Mouse (Mus musculus): ENCODE measurements at regions not wholly inside any gene's neighbourhood (a gene's known extent, or its start where the extent isn't known, plus 50 kb on each side); places are given as distances from the start of the nearest gene placed in this dataset.
"Not testable (repeated sequence)": the region's sequence is repeated elsewhere in the genome, so short reads cannot be mapped to it uniquely, and the experiment has no call there.

DNA sequence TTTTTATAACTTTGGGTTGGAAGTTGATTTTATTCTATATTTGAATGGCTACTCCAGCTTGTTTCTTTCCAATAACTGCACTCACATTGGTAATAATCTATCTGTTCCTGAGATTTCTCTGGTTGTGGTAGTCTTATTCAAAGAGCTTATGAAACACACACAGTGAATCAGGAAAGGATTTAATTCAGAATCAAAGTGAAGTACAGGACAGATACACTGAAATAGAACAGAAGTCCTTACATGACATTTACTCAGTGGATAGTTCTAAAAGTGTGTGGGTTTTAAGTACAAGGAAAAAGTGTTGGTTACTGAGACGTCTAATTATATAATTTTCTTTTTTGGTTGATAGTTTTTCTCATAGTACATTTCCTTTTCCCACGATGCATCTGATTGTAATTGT lies 859.7 kb downstream of the Rpia start:
- H3K27ac ChIP-seq (replicated peaks; ENCODE audit: low read depth, low read length), result no peak overlapping the region
- no peaks in the 10 kb centered on the region for H3K27me3 ChIP-seq (ENCODE audit: control insufficient read depth, insufficient read depth, low read length)
- 90% methylated on average over 2 of the region's 2 CpGs for WGBS
- no peak overlapping the region for H3K9ac ChIP-seq (replicated peaks; ENCODE audit: low read length)
- ATAC-seq (ENCODE audit: low FRiP score, low TSS enrichment), result no peak
- H3K4me2 ChIP-seq (ENCODE audit: low read length), result no peak overlapping the region
- H3K4me3 ChIP-seq (replicated peaks; ENCODE audit: low read depth, low read length), result no peak overlapping the region
- no peak for DNase-seq
- H3K4me1 ChIP-seq (ENCODE audit: control insufficient read depth, insufficient read depth, low read length), result no peaks in the 10 kb centered on the region
- H3K36me3 ChIP-seq (ENCODE audit: control insufficient read depth, insufficient read depth, low read length), result no peaks in the 10 kb centered on the region
- no peaks in the 10 kb centered on the region for H3K9me3 ChIP-seq (ENCODE audit: control insufficient read depth, low read length)

DNA sequence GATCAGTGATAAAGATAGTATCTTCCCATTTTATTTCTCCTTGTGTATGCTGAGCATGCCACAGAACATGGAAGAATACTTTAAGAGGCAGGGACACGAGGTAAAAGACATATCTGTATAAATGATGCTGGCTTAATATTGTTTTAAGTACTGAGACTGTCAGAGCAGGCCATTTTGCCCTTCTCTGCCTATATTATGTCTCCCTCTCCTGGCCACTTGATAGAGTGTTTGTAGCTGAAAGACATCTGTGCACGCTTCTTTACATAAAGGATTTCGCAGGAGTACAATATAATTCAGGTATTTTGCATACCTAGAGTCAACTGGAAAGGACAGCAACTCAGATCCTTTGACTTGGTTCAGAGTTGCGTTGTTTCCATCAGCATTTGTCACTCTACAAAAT lies 877.3 kb downstream of the Rpia start:
- H3K4me3 ChIP-seq (replicated peaks; ENCODE audit: low read depth, low read length), result no peak overlapping the region
- H3K27ac ChIP-seq (replicated peaks; ENCODE audit: low read depth, low read length), result no peak overlapping the region
- 0 out of 2 replicates have a peak, but pooled peaks cover 4% of the 10 kb centered on the region for H3K9me3 ChIP-seq (ENCODE audit: control insufficient read depth, low read length)
- no peaks in the 10 kb centered on the region for H3K36me3 ChIP-seq (ENCODE audit: control insufficient read depth, insufficient read depth, low read length)
- H3K9ac ChIP-seq (replicated peaks; ENCODE audit: low read length), result no peak overlapping the region
- WGBS, result 74% methylated on average over 4 of the region's 4 CpGs
- no peaks in the 10 kb centered on the region for H3K27me3 ChIP-seq (ENCODE audit: control insufficient read depth, insufficient read depth, low read length)
- no peak overlapping the region for H3K4me2 ChIP-seq (ENCODE audit: low read length)
- peak; percentile 27 for DNase-seq
- no peak for ATAC-seq (ENCODE audit: low FRiP score, low TSS enrichment)
- H3K4me1 ChIP-seq (ENCODE audit: control insufficient read depth, insufficient read depth, low read length), result no peaks in the 10 kb centered on the region

DNA sequence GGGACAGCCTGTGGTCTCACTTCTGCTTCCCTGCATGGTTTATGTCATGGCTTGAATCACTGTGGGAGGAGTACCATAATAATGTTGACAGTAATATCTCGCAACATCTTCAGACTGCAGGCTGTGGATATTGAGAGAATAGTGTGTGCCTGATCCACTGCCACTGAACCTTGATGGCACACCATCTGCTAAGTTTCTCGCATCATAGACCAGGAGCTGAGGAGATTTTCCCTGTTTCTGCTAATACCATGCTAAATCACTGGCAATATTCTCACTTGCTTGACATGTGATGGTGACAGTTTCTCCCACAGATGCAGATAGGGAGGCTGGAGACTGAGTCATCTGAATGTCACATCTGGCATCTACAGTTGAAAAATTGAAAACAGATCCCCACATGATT lies 912.7 kb downstream of the Rpia start:
- H3K4me3 ChIP-seq (replicated peaks; ENCODE audit: low read depth, low read length), result no peak overlapping the region
- ATAC-seq (ENCODE audit: low FRiP score, low TSS enrichment) (no peak), DNase-seq (no peak)
- no peaks in the 10 kb centered on the region for H3K36me3 ChIP-seq (ENCODE audit: control insufficient read depth, insufficient read depth, low read length)
- WGBS, result 87% methylated on average over 2 of the region's 2 CpGs
- no peak overlapping the region for H3K4me2 ChIP-seq (ENCODE audit: low read length)
- no peak overlapping the region for H3K27ac ChIP-seq (replicated peaks; ENCODE audit: low read depth, low read length)
- H3K27me3 ChIP-seq (ENCODE audit: control insufficient read depth, insufficient read depth, low read length), result no peaks in the 10 kb centered on the region
- H3K4me1 ChIP-seq (ENCODE audit: control insufficient read depth, insufficient read depth, low read length), result no peaks in the 10 kb centered on the region
- no peaks in the 10 kb centered on the region for H3K9me3 ChIP-seq (ENCODE audit: control insufficient read depth, low read length)
- H3K9ac ChIP-seq (replicated peaks; ENCODE audit: low read length), result no peak overlapping the region

DNA sequence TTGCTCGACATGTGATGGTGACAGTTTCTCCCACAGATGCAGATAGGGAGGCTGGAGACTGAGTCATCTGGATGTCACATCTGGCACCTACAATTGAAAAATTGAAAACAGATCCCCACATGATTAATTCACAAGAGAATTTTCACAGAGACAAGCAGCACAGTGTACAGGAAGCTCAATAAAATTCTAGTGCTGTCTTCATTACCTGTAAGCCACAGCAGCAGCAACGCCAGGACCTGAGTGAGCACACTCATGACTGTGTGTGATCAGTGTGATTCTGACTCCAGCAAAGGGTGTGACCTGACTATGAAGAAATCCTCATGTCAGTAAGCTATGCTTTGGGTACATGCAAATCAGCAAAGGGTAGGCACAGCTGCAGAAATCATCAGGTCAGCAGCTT lies 933.4 kb downstream of the Rpia start:
- not testable (repeated sequence) for ATAC-seq (ENCODE audit: low FRiP score, low TSS enrichment); H3K27me3 ChIP-seq (ENCODE audit: control insufficient read depth, insufficient read depth, low read length); H3K27ac ChIP-seq (replicated peaks; ENCODE audit: low read depth, low read length); H3K4me1 ChIP-seq (ENCODE audit: control insufficient read depth, insufficient read depth, low read length); H3K4me2 ChIP-seq (ENCODE audit: low read length); H3K9me3 ChIP-seq (ENCODE audit: control insufficient read depth, low read length); H3K4me3 ChIP-seq (replicated peaks; ENCODE audit: low read depth, low read length); H3K36me3 ChIP-seq (ENCODE audit: control insufficient read depth, insufficient read depth, low read length); H3K9ac ChIP-seq (replicated peaks; ENCODE audit: low read length)
- peak; percentile 0 for DNase-seq
- 77% methylated on average over 2 of the region's 2 CpGs for WGBS

DNA sequence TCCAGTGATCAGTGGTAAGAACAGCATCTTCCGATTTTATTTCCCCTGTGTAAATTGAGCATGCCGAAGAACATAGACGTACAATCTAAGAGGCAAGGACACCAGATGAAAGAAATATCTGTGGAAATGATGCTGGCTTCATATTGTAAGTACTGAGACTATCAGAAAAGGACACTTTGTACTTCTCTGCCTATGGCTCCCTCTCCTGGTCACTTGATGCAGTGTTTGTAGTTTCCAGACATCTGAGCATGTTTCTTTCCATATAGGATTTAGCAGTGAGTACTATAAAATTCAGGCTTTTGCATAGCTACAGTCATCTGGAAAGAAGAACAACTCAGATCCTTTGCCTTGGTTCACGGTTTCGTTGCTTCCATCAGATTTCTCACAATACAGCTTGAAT lies 963.4 kb downstream of the Rpia start:
- not testable (repeated sequence) for H3K4me3 ChIP-seq (replicated peaks; ENCODE audit: low read depth, low read length); H3K36me3 ChIP-seq (ENCODE audit: control insufficient read depth, insufficient read depth, low read length); H3K27me3 ChIP-seq (ENCODE audit: control insufficient read depth, insufficient read depth, low read length); H3K9me3 ChIP-seq (ENCODE audit: control insufficient read depth, low read length); H3K4me2 ChIP-seq (ENCODE audit: low read length); H3K27ac ChIP-seq (replicated peaks; ENCODE audit: low read depth, low read length); H3K4me1 ChIP-seq (ENCODE audit: control insufficient read depth, insufficient read depth, low read length); H3K9ac ChIP-seq (replicated peaks; ENCODE audit: low read length); ATAC-seq (ENCODE audit: low FRiP score, low TSS enrichment)
- DNase-seq, result peak; percentile 27
- 75% methylated on average over 5 of the region's 5 CpGs for WGBS

DNA sequence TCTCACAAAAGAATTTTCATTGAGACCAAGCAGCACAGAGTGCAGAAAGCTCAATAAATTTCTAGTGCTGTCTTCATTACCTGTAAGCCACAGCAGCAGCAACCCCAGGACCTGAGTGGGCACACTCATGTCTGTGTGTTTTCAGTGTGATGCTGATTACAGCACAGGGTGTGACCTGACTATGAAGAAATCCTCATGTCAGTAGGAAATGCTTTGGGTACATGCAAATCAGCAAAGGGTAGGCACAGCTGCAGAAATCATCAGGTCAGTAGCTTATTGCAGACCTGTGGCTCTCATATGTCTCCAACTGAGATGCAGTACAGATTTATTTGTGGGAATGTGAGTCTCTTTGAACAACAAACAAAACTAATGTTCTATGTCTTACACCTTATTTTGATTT lies 977.1 kb downstream of the Rpia start:
- not testable (repeated sequence) for H3K27me3 ChIP-seq (ENCODE audit: control insufficient read depth, insufficient read depth, low read length); H3K9me3 ChIP-seq (ENCODE audit: control insufficient read depth, low read length); H3K4me3 ChIP-seq (replicated peaks; ENCODE audit: low read depth, low read length); H3K4me1 ChIP-seq (ENCODE audit: control insufficient read depth, insufficient read depth, low read length); H3K9ac ChIP-seq (replicated peaks; ENCODE audit: low read length); H3K4me2 ChIP-seq (ENCODE audit: low read length); ATAC-seq (ENCODE audit: low FRiP score, low TSS enrichment); H3K36me3 ChIP-seq (ENCODE audit: control insufficient read depth, insufficient read depth, low read length); H3K27ac ChIP-seq (replicated peaks; ENCODE audit: low read depth, low read length); DNase-seq

DNA sequence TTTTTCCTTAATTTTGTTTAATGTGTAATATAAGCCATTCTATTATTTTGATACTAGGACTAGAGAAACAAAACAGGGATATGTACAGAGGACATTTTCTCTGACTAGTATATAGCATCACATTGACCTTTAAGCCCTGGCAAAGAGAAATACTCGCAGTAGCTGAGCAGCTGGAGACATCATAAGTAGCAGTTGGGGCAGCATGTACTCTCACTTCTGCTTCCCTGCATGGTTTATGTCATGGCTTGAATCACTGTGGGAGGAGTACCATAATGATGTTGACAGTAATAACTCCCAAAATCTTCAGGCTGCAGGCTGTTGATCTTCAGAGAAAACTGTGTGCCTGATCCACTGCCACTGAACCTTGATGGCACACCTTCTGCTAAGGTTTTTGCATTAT lies 977.7 kb downstream of the Rpia start:
- H3K4me3 ChIP-seq (replicated peaks; ENCODE audit: low read depth, low read length); H3K4me1 ChIP-seq (ENCODE audit: control insufficient read depth, insufficient read depth, low read length); H3K9ac ChIP-seq (replicated peaks; ENCODE audit: low read length); H3K27me3 ChIP-seq (ENCODE audit: control insufficient read depth, insufficient read depth, low read length); H3K36me3 ChIP-seq (ENCODE audit: control insufficient read depth, insufficient read depth, low read length); H3K27ac ChIP-seq (replicated peaks; ENCODE audit: low read depth, low read length); H3K4me2 ChIP-seq (ENCODE audit: low read length); H3K9me3 ChIP-seq (ENCODE audit: control insufficient read depth, low read length); DNase-seq; ATAC-seq (ENCODE audit: low FRiP score, low TSS enrichment): not testable (repeated sequence)
- WGBS, result 74% methylated on average over 1 of the region's 1 CpGs

DNA sequence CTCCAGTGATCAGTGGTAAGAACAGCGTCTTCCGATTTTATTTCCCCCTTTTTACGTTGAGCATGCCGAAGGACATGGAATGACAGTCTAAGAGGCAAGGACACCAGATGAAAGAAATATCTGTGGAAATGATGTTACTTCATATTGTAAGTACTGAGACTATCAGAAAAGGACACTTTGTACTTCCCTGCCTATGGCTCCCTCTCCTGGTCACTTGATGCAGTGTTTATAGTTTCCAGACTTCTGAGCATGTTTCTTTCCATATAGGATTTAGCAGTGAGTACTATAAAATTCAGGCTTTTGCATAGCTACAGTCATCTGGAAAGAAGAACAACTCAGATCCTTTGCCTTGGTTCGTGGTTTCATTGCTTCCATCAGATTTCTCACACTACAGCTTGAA lies 1011.7 kb downstream of the Rpia start:
- H3K9me3 ChIP-seq (ENCODE audit: control insufficient read depth, low read length); H3K4me1 ChIP-seq (ENCODE audit: control insufficient read depth, insufficient read depth, low read length); H3K9ac ChIP-seq (replicated peaks; ENCODE audit: low read length); H3K27me3 ChIP-seq (ENCODE audit: control insufficient read depth, insufficient read depth, low read length); H3K4me2 ChIP-seq (ENCODE audit: low read length); ATAC-seq (ENCODE audit: low FRiP score, low TSS enrichment); H3K4me3 ChIP-seq (replicated peaks; ENCODE audit: low read depth, low read length); H3K27ac ChIP-seq (replicated peaks; ENCODE audit: low read depth, low read length); H3K36me3 ChIP-seq (ENCODE audit: control insufficient read depth, insufficient read depth, low read length): not testable (repeated sequence)
- 70% methylated on average over 5 of the region's 5 CpGs for WGBS
- DNase-seq, result peak; percentile 32

DNA sequence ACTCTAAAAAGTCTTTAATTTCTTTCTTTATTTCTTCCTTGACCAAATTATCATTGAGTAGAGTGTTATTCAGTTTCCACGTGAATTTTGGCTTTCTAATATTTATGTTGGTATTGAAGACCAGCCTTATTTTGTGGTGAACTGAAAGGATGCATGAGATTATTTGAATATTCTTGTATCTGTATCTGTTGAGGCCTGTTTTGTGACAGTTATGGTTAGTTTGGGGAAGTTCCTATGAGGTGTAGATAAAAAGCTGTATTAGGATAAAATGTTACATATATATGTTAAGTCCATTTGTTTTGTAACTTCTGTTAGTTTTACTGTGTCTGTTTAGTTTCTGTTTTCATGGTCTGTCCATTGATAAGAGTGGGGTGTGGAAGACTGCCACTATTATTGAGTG lies 1014.7 kb downstream of the Rpia start:
- H3K27ac ChIP-seq (replicated peaks; ENCODE audit: low read depth, low read length); H3K4me2 ChIP-seq (ENCODE audit: low read length); H3K9ac ChIP-seq (replicated peaks; ENCODE audit: low read length); DNase-seq; H3K4me1 ChIP-seq (ENCODE audit: control insufficient read depth, insufficient read depth, low read length); ATAC-seq (ENCODE audit: low FRiP score, low TSS enrichment); H3K36me3 ChIP-seq (ENCODE audit: control insufficient read depth, insufficient read depth, low read length); H3K4me3 ChIP-seq (replicated peaks; ENCODE audit: low read depth, low read length); H3K27me3 ChIP-seq (ENCODE audit: control insufficient read depth, insufficient read depth, low read length); H3K9me3 ChIP-seq (ENCODE audit: control insufficient read depth, low read length): not testable (repeated sequence)
- WGBS, result 71% methylated on average over 1 of the region's 1 CpGs

Measured in midbrain, embryonic 14.5 days (tissue).